Mouse (Mus musculus) myocyte (in vitro differentiated cells): ENCODE results near the gene Isg15. TPM values are rescaled to one million over a fixed set of nuclear protein-coding genes. Genes with fewer than 3 reads are reported as not detected.

Experiments used
- H3K27me3 ChIP-seq: one replicate; pipeline ENCODE4 v1.6.1; 2011; ENCODE audit not compliant: control insufficient read depth, insufficient read depth, insufficient read length
- H3K36me3 ChIP-seq: one replicate; pipeline ENCODE4 v1.6.1; 2011; ENCODE audit not compliant: control insufficient read depth, insufficient read depth
- H3K4me2 ChIP-seq: one replicate; pipeline ENCODE4 v1.6.1; 2011; ENCODE audit warnings: low read depth, control low read depth
- H3K4me3 ChIP-seq: one replicate; pipeline ENCODE4 v1.5.1; 2011; ENCODE audit warnings: mild to moderate bottlenecking, control low read depth, moderate library complexity
- H3K79me2 ChIP-seq: one replicate; pipeline ENCODE4 v1.6.1; 2011; ENCODE audit not compliant: control insufficient read depth, insufficient read depth
- H3ac ChIP-seq: one replicate; pipeline ENCODE4 v1.6.1; 2011; ENCODE audit not compliant: control insufficient read depth, insufficient read length
- CEBPB ChIP-seq: IDR thresholded peaks from 2 replicates; pipeline ENCODE4 v1.6.1; 2011; ENCODE audit warnings: mild to moderate bottlenecking, moderate library complexity; ENCODE audit not compliant: poor library complexity, insufficient read depth, severe bottlenecking
- E2F4 ChIP-seq: IDR thresholded peaks from one replicate; pipeline ENCODE4 v1.6.1; 2011; ENCODE audit warnings: mild to moderate bottlenecking, control low read depth, moderate library complexity; ENCODE audit not compliant: insufficient read depth
- MAX ChIP-seq: IDR thresholded peaks from one replicate; pipeline ENCODE4 v1.6.1; 2011; ENCODE audit warnings: low read depth, mild to moderate bottlenecking, control low read depth
- MYOD1 ChIP-seq, 3 experiments: IDR thresholded peaks; one replicate each; pipeline ENCODE4 v1.6.1; 2011; ENCODE audit warnings: control low read depth in 2 of 3, low read depth in 2 of 3, mild to moderate bottlenecking in 2 of 3, moderate library complexity in 1 of 3; ENCODE audit not compliant: insufficient read length in 2 of 3, control insufficient read depth in 1 of 3
- MYOG ChIP-seq, 3 experiments: IDR thresholded peaks; one replicate each; pipeline ENCODE4 v1.6.1; 2011; ENCODE audit warnings: control low read depth in 2 of 3, low read depth in 2 of 3, mild to moderate bottlenecking in 2 of 3; ENCODE audit not compliant: insufficient read length in 2 of 3, control insufficient read depth in 1 of 3, insufficient read depth in 1 of 3
- POLR2A ChIP-seq: IDR thresholded peaks from one replicate; pipeline ENCODE4 v1.6.1; 2011; ENCODE audit warnings: low read depth, mild to moderate bottlenecking, control low read depth, moderate library complexity; ENCODE audit not compliant: insufficient read length
- POLR2AphosphoS2 ChIP-seq: IDR thresholded peaks from one replicate; pipeline ENCODE4 v1.6.1; 2011; ENCODE audit warnings: low read depth, control low read depth; ENCODE audit not compliant: insufficient read length
- REST ChIP-seq: IDR thresholded peaks from one replicate; pipeline ENCODE4 v1.6.1; 2011; ENCODE audit warnings: mild to moderate bottlenecking, control low read depth, moderate library complexity; ENCODE audit not compliant: insufficient read depth, insufficient read length
- SRF ChIP-seq: IDR thresholded peaks from one replicate; pipeline ENCODE4 v1.6.1; 2011; ENCODE audit warnings: low read depth; ENCODE audit not compliant: control insufficient read depth, insufficient read length
- TCF12 ChIP-seq: IDR thresholded peaks from one replicate; pipeline ENCODE4 v1.6.1; 2011; ENCODE audit warnings: mild to moderate bottlenecking, control low read depth; ENCODE audit not compliant: poor library complexity, insufficient read depth, severe bottlenecking
- TCF3 ChIP-seq: IDR thresholded peaks from one replicate; pipeline ENCODE4 v1.6.1; 2011; ENCODE audit warnings: low read depth, control low read depth; ENCODE audit not compliant: insufficient read length
- USF1 ChIP-seq: IDR thresholded peaks from one replicate; pipeline ENCODE4 v1.6.1; 2011; ENCODE audit warnings: low read depth, mild to moderate bottlenecking, control low read depth, moderate library complexity
- polyA plus RNA-seq: library from polyadenylated mRNA; unstranded; fragments of >200 nt; fragmentation: generic; extraction: Trizol; gene quantifications from one replicate; pipeline ENCODE4 v1.2.1, GENCODE M21; 2012; ENCODE audit warnings: missing spikeins

The Isg15 gene
- polyA plus RNA-seq, 1 experiment = 12.4 TPM

DNA sequence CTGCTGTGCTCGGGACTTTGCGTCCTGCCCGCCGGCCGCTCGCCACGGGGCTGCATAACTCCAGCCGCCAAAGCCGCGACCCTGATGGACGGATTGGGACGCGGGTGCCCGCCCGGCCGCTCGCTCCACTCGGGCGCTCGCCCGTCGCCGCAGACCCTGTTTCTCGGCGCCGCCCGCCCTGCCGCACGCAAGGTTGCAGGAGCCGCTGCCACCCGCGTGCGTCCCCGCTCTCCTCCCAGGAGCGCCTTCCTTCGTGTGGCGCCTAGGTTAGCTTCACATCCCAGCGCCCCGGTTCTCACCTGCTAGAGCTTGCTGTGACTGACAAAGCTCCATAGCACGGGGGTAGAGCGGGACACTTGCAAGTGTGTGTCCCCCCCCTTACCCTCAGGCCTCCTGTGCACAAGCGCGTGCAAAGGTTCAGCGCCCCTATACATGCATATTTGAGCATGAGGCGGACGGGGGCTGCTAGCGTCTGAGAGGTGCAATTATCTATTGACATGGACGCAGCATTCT lies 34.1 kb upstream of the Isg15 start, which contains the start of gene Plekhn1:
Gene Plekhn1 (minus strand): TSS at position 157 of the 513 bp plus-strand sequence.
- Histone ChIP-seq H3K36me3 (no peaks in the 10 kb centered on the region), H3K4me3 (peak within 1 kb of the TSS; percentile 55), H3ac (peak within 1 kb of the TSS; percentile 66), H3K4me2 (peak within 1 kb of the TSS; percentile 96), H3K27me3 (no peaks in the 10 kb centered on the region), H3K79me2 (peaks cover 3% of the 10 kb centered on the region)
- TF ChIP-seq TCF3 (no peak), MYOG (IDR thresholded peaks at IDR 0.05; ENCODE audit: control insufficient read depth in 1 of 3, insufficient read depth in 1 of 3, insufficient read length in 2 of 3, low read depth in 2 of 3) (peak in 1 of 3 experiments; percentile 58), MAX (no peak), SRF (no peak), MYOD1 (IDR thresholded peaks at IDR 0.05; ENCODE audit: control insufficient read depth in 1 of 3, insufficient read length in 2 of 3, low read depth in 2 of 3) (no peak), POLR2A (peak; percentile 56), POLR2AphosphoS2 (no peak), E2F4 (no peak), TCF12 (no peak), REST (no peak), USF1 (no peak), CEBPB (no peak)

- Histone ChIP-seq H3K79me2 (peaks cover 3% of the 10 kb centered on the region), H3ac (peak overlapping the region; percentile 66), H3K36me3 (no peaks in the 10 kb centered on the region), H3K27me3 (no peaks in the 10 kb centered on the region), H3K4me3 (peak overlapping the region; percentile 55), H3K4me2 (peak overlapping the region; percentile 83)
- TF ChIP-seq E2F4 = no peak
- TF ChIP-seq USF1 = peak; percentile 30
Measured at GRCm38 (mm10) chr4:156234021-156234501, 33.4 kb upstream of the Isg15 start.

- Histone ChIP-seq H3ac (no peak overlapping the region), H3K4me2 (peak overlapping the region; percentile 31), H3K4me3 (no peak overlapping the region), H3K36me3 (no peaks in the 10 kb centered on the region), H3K79me2 (no peaks in the 10 kb centered on the region), H3K27me3 (no peaks in the 10 kb centered on the region)
- peak in 1 of 3 experiments; percentile 42 for TF ChIP-seq MYOG (IDR thresholded peaks at IDR 0.05; ENCODE audit: control insufficient read depth in 1 of 3, insufficient read depth in 1 of 3, insufficient read length in 2 of 3, low read depth in 2 of 3)
- TF ChIP-seq TCF3 = no peak
- TF ChIP-seq POLR2AphosphoS2 = no peak
- TF ChIP-seq MYOD1 (IDR thresholded peaks at IDR 0.05; ENCODE audit: control insufficient read depth in 1 of 3, insufficient read length in 2 of 3, low read depth in 2 of 3) = peak in 1 of 3 experiments; percentile 38
- no peak for TF ChIP-seq TCF12
Measured at GRCm38 (mm10) chr4:156228393-156229024, 27.9 kb upstream of the Isg15 start.

- Histone ChIP-seq H3K79me2 (no peaks in the 10 kb centered on the region), H3K36me3 (no peaks in the 10 kb centered on the region), H3K4me3 (no peak overlapping the region), H3K4me2 (peak overlapping the region; percentile 31), H3K27me3 (no peaks in the 10 kb centered on the region), H3ac (no peak overlapping the region)
- TF ChIP-seq CEBPB = no peak
- no peak for TF ChIP-seq USF1
- TF ChIP-seq MYOG (IDR thresholded peaks at IDR 0.05; ENCODE audit: control insufficient read depth in 1 of 3, insufficient read depth in 1 of 3, insufficient read length in 2 of 3, low read depth in 2 of 3) = no peak
- TF ChIP-seq REST = no peak
- TF ChIP-seq SRF = no peak
- no peak for TF ChIP-seq MAX
- peak; percentile 16 for TF ChIP-seq POLR2A
- no peak for TF ChIP-seq TCF12
- TF ChIP-seq TCF3 = no peak
- no peak for TF ChIP-seq MYOD1 (IDR thresholded peaks at IDR 0.05; ENCODE audit: control insufficient read depth in 1 of 3, insufficient read length in 2 of 3, low read depth in 2 of 3)
- TF ChIP-seq POLR2AphosphoS2 = peak; percentile 34
- no peak for TF ChIP-seq E2F4
Measured at GRCm38 (mm10) chr4:156227752-156228392, 27.3 kb upstream of the Isg15 start.

- Histone ChIP-seq H3K4me3 (no peak overlapping the region), H3K36me3 (no peaks in the 10 kb centered on the region), H3K79me2 (no peaks in the 10 kb centered on the region), H3K27me3 (no peaks in the 10 kb centered on the region), H3ac (no peak overlapping the region), H3K4me2 (no peak overlapping the region)
- no peak for TF ChIP-seq CEBPB
- TF ChIP-seq POLR2A = no peak
- TF ChIP-seq SRF = no peak
- TF ChIP-seq POLR2AphosphoS2 = no peak
- TF ChIP-seq E2F4 = no peak
- TF ChIP-seq USF1 = no peak
- TF ChIP-seq MYOD1 (IDR thresholded peaks at IDR 0.05; ENCODE audit: control insufficient read depth in 1 of 3, insufficient read length in 2 of 3, low read depth in 2 of 3) = no peak
- no peak for TF ChIP-seq TCF3
Measured at GRCm38 (mm10) chr4:156224276-156224675, 23.7 kb upstream of the Isg15 start.
